Mouse (Mus musculus): ENCODE results near the gene Dusp1.

DNA sequence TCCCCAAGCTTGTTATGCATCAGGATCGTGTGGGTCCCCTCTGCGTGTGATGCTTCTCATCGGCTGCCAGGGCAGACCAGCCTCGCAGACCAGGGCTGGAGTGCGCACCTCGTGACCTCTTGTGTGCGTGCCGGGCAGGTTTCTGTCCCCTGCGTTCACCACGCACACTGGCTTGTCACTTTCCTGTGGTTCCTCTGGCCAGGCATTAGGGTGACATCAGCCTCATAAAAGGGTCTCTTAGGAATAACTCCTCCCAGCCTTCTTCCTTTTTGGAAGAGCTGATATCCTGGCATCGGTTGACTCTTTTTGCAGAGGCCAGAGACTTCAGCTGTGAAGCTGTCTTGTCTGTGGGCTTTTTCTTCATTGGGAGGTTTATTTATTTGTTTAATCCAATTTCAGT is 12.2 kb upstream of the Dusp1 start:
- TF ChIP-seq CTCF (IDR thresholded peaks at IDR 0.05; ENCODE audit: extremely low read depth, insufficient read depth, low read length) (no peak), POLR2A (IDR thresholded peaks at IDR 0.05; ENCODE audit: extremely low read depth, insufficient read depth, low read length) (no peak)
